Mouse (Mus musculus) heart, embryonic 16.5 days (tissue): Measurements from ENCODE around the gene Sestd1. TPM values are rescaled to one million over a fixed set of nuclear protein-coding genes. Genes with fewer than 3 reads are reported as not detected.

Experiments
- ATAC-seq: fragments of 200-750 bp; cut with Nextera tagmentation; replicated peaks from 2 replicates; pipeline ENCODE4 v1.8.0; 2017; ENCODE audit warnings: moderate number of reproducible peaks; ENCODE audit not compliant: insufficient read depth, low FRiP score; ENCODE audit errors: extremely low read depth
- H3K27ac ChIP-seq: fragments of 300-500 bp; sonication (generic); 2 replicates; pipeline ENCODE4 v1.5.1; 2014; ENCODE audit warnings: mild to moderate bottlenecking, low read length, control low read depth, moderate library complexity
- H3K27me3 ChIP-seq: fragments of 300-500 bp; sonication (generic); 2 replicates; pipeline ENCODE4 v1.6.1; 2014; ENCODE audit warnings: low read length, mixed read lengths; ENCODE audit not compliant: control insufficient read depth, insufficient read depth
- H3K36me3 ChIP-seq: fragments of 300-500 bp; sonication (generic); 2 replicates; pipeline ENCODE4 v1.6.1; 2014; ENCODE audit not compliant: control insufficient read depth, insufficient read depth
- H3K4me1 ChIP-seq: fragments of 300-500 bp; sonication (generic); 2 replicates; pipeline ENCODE4 v1.6.1; 2014; ENCODE audit warnings: low read length, mixed read lengths; ENCODE audit not compliant: control insufficient read depth, insufficient read depth
- H3K4me2 ChIP-seq: fragments of 300-500 bp; sonication (generic); 2 replicates; pipeline ENCODE4 v1.6.1; 2014; ENCODE audit warnings: low read depth, mild to moderate bottlenecking, control low read depth, low read length
- H3K4me3 ChIP-seq: fragments of 300-500 bp; sonication (generic); 2 replicates; pipeline ENCODE4 v1.5.1; 2014; ENCODE audit warnings: mild to moderate bottlenecking, control low read depth, low read length
- H3K9ac ChIP-seq: fragments of 300-500 bp; sonication (generic); 2 replicates; pipeline ENCODE4 v1.6.1; 2014; ENCODE audit warnings: low read length, control low read depth
- H3K9me3 ChIP-seq: fragments of 300-500 bp; sonication (generic); replicated peaks from 2 replicates; pipeline ENCODE4 v1.6.1; 2016; ENCODE audit warnings: low read length; ENCODE audit not compliant: control insufficient read depth
- WGBS: fragments of 180-500 bp; shearing (Covaris S2); extraction: QIAGEN DNeasy Blood & Tissue Kit; methylation state at CpG from one replicate; pipeline ENCODE4 v1.1.7; 2014; 5-methylcytosine and 5-hydroxymethylcytosine counted together
- polyA plus RNA-seq: library from polyadenylated mRNA; unstranded; fragments of >200 nt; fragmentation: Nextera tagmentation; extraction: Ambion mirVana; gene quantifications from 2 replicates; pipeline ENCODE4 v1.2.1, GENCODE M21; 2015

Sestd1 gene
- polyA plus RNA-seq, 1 experiment from 2014 or later = 10.3 TPM

DNA sequence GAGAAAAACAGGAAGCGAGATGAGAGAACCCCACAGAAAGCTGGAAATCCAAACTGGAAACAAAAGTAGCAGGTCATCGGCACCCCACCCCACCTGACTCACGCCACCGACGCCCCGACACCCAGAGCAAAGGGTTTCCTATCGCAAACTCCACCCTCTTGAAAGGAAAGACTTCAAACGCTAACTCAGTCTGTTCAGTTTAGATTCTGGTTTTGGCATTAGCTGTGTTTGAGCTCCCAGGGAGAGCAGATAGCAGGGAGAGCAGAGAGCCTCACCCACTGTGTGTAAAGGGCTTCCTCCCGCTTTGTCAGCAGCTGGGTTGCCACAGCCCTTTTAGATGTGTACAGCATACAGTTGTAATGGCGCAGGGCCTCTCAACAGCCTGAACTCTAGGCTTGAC lies 104.0 kb downstream of the Sestd1 start:
- no peaks in the 10 kb centered on the region for H3K9me3 ChIP-seq
- ATAC-seq = peak; percentile 59
- peak overlapping the region; percentile 82 for H3K27ac ChIP-seq
- no peaks in the 10 kb centered on the region for H3K27me3 ChIP-seq
- peaks cover 3% of the 10 kb centered on the region; the same call in 1 of the 2 replicates for H3K36me3 ChIP-seq
- peak overlapping the region; percentile 11; the same call in 1 of the 2 replicates for H3K4me3 ChIP-seq
- WGBS = 21% methylated on average over 10 of the region's 10 CpGs
- peak overlapping the region; percentile 54 for H3K4me2 ChIP-seq
- H3K4me1 ChIP-seq = peaks cover 48% of the 10 kb centered on the region
- H3K9ac ChIP-seq = peak overlapping the region; percentile 57

DNA sequence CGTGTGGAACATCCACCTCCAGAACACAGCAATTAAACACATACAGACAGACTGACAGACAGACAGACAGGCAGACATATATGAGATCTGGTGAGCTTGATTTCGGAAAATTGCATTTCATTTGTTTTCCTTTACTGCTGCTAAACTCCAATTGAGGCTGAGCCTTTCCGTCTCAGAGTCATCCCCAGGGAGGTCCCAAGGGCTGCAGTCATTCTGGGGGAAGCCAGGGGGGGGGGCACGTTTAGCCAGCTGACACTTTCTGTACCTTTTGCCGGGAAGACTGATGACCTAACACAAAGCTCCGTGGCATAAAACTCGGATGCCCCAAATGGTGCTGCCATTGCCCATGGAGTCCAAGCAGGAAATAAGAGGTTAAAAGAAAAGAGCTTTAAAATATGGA lies 105.0 kb downstream of the Sestd1 start:
- peaks cover 43% of the 10 kb centered on the region for H3K4me1 ChIP-seq
- ATAC-seq = no peak
- no peaks in the 10 kb centered on the region for H3K9me3 ChIP-seq
- 54% methylated on average over 7 of the region's 7 CpGs for WGBS
- H3K27me3 ChIP-seq = no peaks in the 10 kb centered on the region
- H3K36me3 ChIP-seq = peaks cover 3% of the 10 kb centered on the region; the same call in 1 of the 2 replicates
- H3K9ac ChIP-seq = no peak overlapping the region
- no peak overlapping the region for H3K27ac ChIP-seq
- H3K4me3 ChIP-seq = no peak overlapping the region
- H3K4me2 ChIP-seq = no peak overlapping the region

DNA sequence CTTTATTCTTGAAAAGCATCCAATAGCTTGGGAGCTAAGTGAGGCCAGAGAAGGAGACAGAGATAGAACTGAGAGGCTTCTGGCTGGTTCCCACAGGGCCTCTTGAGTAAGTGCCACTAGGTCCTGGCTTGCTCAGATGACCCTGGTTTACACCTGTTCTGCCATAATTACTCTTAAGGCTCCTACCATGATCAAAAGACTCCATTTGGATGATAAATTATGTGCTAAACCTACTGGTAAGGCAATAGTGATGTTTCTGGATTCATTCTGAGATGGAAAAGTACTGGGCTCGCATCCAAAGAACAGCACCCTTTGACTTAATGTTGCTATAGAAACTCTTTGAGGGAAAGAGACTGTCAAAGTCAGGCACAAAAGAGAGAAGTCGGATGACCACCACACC lies 106.1 kb downstream of the Sestd1 start:
- H3K27me3 ChIP-seq = no peaks in the 10 kb centered on the region
- no peak overlapping the region for H3K4me2 ChIP-seq
- no peak overlapping the region for H3K4me3 ChIP-seq
- peak overlapping the region; percentile 73 for H3K27ac ChIP-seq
- H3K36me3 ChIP-seq = no peaks in the 10 kb centered on the region; the same call in 1 of the 2 replicates
- no peak for ATAC-seq
- peaks cover 43% of the 10 kb centered on the region for H3K4me1 ChIP-seq
- WGBS = 54% methylated on average over 2 of the region's 2 CpGs
- no peaks in the 10 kb centered on the region for H3K9me3 ChIP-seq
- H3K9ac ChIP-seq = no peak overlapping the region

DNA sequence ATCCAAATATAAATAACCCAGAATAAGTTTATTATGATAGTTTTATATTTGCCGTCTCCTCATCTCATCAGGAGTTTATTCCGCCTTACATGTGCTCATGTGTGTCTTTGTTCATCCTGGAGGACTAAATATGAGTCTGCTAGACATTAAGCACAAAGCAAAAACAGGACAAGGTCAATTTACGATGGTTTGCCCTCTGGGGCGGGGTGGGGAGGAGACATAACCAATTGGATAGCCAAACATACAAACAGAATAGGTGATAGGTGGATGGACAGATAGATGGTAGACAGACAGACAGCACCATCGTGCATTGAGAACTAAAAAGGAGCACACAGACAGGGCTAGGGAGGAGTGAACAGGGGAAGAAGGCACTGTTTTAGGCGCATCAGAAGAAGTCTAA lies 106.6 kb downstream of the Sestd1 start:
- Histone ChIP-seq H3K27me3 (no peaks in the 10 kb centered on the region), H3K9ac (no peak overlapping the region), H3K27ac (peak overlapping the region; percentile 73), H3K9me3 (no peaks in the 10 kb centered on the region), H3K4me1 (peaks cover 43% of the 10 kb centered on the region), H3K4me2 (no peak overlapping the region), H3K4me3 (no peak overlapping the region), H3K36me3 (no peaks in the 10 kb centered on the region)
- 71% methylated on average over 6 of the region's 6 CpGs for WGBS
- no peak for ATAC-seq

DNA sequence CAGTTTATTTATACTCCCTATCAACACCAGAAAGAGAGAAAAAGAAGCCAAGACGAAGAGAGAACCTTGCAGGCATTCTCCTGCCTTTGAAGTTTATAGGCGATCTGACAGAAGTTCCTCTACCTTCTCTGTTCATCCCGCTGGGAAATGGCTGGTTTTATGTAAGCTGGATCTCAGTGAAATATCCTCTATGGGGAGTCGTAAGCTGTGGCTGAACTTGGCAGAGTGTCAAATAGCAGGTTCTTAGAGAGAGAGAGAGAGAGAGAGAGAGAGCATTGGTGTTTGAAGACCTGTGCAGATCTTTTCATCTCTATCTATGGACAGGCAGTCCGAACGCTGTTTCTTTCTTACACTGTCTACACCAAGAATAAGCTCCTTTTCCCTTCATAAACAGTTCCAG lies 107.0 kb downstream of the Sestd1 start:
- no peak overlapping the region for H3K4me3 ChIP-seq
- H3K36me3 ChIP-seq = no peaks in the 10 kb centered on the region
- no peak overlapping the region for H3K4me2 ChIP-seq
- H3K9me3 ChIP-seq = no peaks in the 10 kb centered on the region
- no peak for ATAC-seq
- peaks cover 43% of the 10 kb centered on the region for H3K4me1 ChIP-seq
- peak overlapping the region; percentile 62 for H3K27ac ChIP-seq
- 42% methylated on average over 6 of the region's 6 CpGs for WGBS
- no peak overlapping the region for H3K9ac ChIP-seq
- H3K27me3 ChIP-seq = no peaks in the 10 kb centered on the region

DNA sequence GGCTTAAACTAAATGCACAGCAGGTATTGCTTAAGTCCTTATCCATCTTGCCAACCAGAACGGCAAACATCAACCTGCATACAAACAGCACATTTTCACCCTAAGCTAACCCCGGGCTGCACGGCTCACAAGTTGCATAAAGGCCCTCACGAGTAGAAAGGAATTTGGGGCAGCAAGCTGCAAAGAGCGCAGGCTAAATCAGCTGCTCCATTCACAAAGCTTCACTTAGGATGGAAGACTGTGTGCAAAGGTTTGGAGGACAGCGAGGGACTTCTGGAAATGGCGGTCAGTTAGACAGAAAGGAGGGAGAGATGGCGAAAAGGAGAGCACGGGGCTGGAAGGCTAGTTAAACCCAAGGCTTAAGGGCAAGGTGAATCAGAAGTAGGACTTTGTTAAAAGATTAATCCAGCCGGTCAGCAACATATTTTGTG lies 108.1 kb downstream of the Sestd1 start:
- Histone ChIP-seq H3K9me3 (no peaks in the 10 kb centered on the region), H3K4me1 (peaks cover 48% of the 10 kb centered on the region), H3K27me3 (no peaks in the 10 kb centered on the region), H3K36me3 (peaks cover 5% of the 10 kb centered on the region; the same call in 1 of the 2 replicates), H3K4me3 (no peak overlapping the region), H3K4me2 (peak overlapping the region; percentile 69), H3K9ac (peak overlapping the region; percentile 67), H3K27ac (peak overlapping the region; percentile 98)
- WGBS = 37% methylated on average over 10 of the region's 10 CpGs
- no peak for ATAC-seq

DNA sequence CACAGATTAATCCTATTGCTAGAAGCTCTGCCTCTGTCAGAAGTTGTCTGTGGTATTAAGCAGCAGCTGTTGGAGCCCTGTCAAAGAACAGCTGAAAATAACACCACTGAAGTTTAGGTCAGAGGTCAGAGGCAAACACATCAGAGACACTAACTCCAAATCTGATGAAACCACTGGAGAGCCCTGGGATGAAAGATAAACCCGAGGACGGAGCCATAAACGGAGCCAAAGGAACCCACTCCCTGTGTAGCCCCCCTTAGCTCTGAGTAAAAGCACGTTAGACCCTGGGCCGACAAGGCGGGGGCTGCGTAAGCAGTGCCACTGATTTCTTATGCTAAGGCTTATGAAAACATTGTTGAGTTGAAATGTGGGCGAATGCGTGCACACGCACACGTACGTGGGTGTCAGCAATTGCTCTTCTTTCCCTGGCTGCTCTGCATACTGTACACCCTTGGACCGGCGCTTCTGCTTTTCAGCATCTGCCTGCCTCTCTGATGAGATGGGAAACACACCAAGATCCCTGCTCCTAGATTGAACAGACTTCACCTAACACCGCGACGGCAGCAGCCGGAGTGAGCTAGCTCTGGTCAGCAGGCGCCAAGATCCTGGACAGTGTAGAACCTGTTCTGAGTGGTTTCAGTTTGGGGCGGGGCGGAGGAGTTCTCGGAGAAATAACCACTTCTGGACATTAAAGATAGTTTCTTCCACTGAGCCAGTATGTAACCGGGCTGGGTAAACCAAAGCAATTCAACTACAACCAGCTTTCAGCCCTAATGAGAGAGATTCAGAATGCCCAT lies 108.8 kb downstream of the Sestd1 start:
- Histone ChIP-seq H3K36me3 (peaks cover 5% of the 10 kb centered on the region; the same call in 1 of the 2 replicates), H3K9ac (peak overlapping the region; percentile 67), H3K27ac (peak overlapping the region; percentile 98), H3K4me2 (peak overlapping the region; percentile 69), H3K9me3 (no peaks in the 10 kb centered on the region), H3K27me3 (no peaks in the 10 kb centered on the region), H3K4me3 (peak overlapping the region; percentile 30), H3K4me1 (peaks cover 45% of the 10 kb centered on the region)
- ATAC-seq = peak; percentile 26
- 14% methylated on average over 23 of the region's 23 CpGs for WGBS

DNA sequence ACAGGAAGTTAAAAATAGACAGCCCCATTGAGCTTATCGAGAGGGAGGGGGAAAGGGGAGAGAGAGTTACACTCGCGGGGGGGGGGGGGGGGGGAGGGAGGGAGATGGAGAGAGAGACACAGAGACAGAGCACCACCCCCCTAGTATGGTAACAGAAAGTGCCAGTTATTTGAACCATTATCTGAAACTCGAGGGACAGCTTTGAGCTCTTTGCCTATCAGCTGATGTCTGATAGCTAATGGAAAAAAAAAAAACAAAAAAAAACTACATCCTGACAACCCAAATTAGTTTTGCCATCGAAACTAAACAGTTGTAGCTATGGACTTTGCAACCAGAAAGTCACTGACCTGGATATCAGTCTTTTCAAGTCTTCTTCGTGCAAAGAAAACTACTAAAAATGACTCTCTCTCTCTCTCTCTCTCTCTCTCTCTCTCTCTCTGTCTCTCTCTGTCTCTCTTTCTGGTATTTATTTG lies 109.7 kb downstream of the Sestd1 start, which contains the start of gene Ccdc141:
TSS of gene Ccdc141 (minus strand) at position 4 of the 473 bp plus-strand sequence.
- WGBS = 5% methylated on average over 4 of the region's 6 CpGs
- Histone ChIP-seq H3K36me3 (peaks cover 5% of the 10 kb centered on the region; the same call in 1 of the 2 replicates), H3K27me3 (no peaks in the 10 kb centered on the region), H3K9me3 (no peaks in the 10 kb centered on the region), H3K27ac (peak within 1 kb of the TSS; percentile 98), H3K4me1 (peaks cover 47% of the 10 kb centered on the region), H3K4me3 (peak within 1 kb of the TSS; percentile 71), H3K4me2 (peak within 1 kb of the TSS; percentile 69), H3K9ac (peak within 1 kb of the TSS; percentile 81)
- no peak for ATAC-seq
